Comparison of ENCODE assay signal across 8 mouse cellular contexts in genomic region chr5:33781964-33782344, GRCm38 (mm10). TPM values are rescaled to one million over a fixed set of nuclear protein-coding genes. Genes with fewer than 3 reads are reported as not detected.
DNase-seq lines count a peak whose midpoint lies in the region; ATAC-seq and TF ChIP-seq lines count a peak whose summit lies in the region.

No protein-coding gene starts in this region.

- peak overlapping the region; percentile 88 for H3K4me3 ChIP-seq in intestine, embryonic 14.5 days (ENCODE audit: low read depth, low read length)
- peak overlapping the region; percentile 87 for H3K4me3 ChIP-seq in midbrain, postnatal 0 days (ENCODE audit: low read depth, low read length)

- H3K9me3 ChIP-seq in intestine, embryonic 14.5 days (ENCODE audit: control insufficient read depth, low read length), result no peaks in the 10 kb centered on the region
- H3K9me3 ChIP-seq in midbrain, postnatal 0 days (ENCODE audit: low read length), result no peaks in the 10 kb centered on the region

- ATAC-seq in intestine, embryonic 14.5 days (replicated peaks; ENCODE audit: low FRiP score, low TSS enrichment, low read depth), result peak; percentile 14; the same call in 1 of the 2 replicates
- no peak for ATAC-seq in midbrain, postnatal 0 days (ENCODE audit: low FRiP score)

- peak overlapping the region; percentile 62; the same call in 1 of the 2 replicates for H3K27ac ChIP-seq in intestine, embryonic 14.5 days (ENCODE audit: low read depth)
- H3K27ac ChIP-seq in midbrain, postnatal 0 days (ENCODE audit: low read depth, low read length), result peak overlapping the region; percentile 84

- peak overlapping the region; percentile 79 for H3K9ac ChIP-seq in intestine, embryonic 14.5 days (ENCODE audit: low read length)
- peak overlapping the region; percentile 90 for H3K9ac ChIP-seq in midbrain, postnatal 0 days (replicated peaks; ENCODE audit: low read length, poor library complexity, severe bottlenecking)

- H3K4me1 ChIP-seq in intestine, embryonic 14.5 days (replicated peaks; ENCODE audit: control insufficient read depth, insufficient read depth, low read length), result peaks cover 7% of the 10 kb centered on the region
- H3K4me1 ChIP-seq in midbrain, postnatal 0 days (ENCODE audit: insufficient read depth, low read length), result 0 out of 2 replicates have a peak, but pooled peaks cover 5% of the 10 kb centered on the region

- H3K36me3 ChIP-seq in intestine, embryonic 14.5 days (ENCODE audit: control insufficient read depth, insufficient read depth, low read length), result peaks cover 11% of the 10 kb centered on the region
- H3K36me3 ChIP-seq in midbrain, postnatal 0 days (ENCODE audit: insufficient read depth, low read length), result peaks cover 10% of the 10 kb centered on the region

- H3K27me3 ChIP-seq in intestine, embryonic 14.5 days (replicated peaks; ENCODE audit: control insufficient read depth, insufficient read depth, low read length), result no peaks in the 10 kb centered on the region
- H3K27me3 ChIP-seq in midbrain, postnatal 0 days (ENCODE audit: insufficient read depth, low read length), result no peaks in the 10 kb centered on the region

- WGBS in intestine, embryonic 14.5 days, result 6% methylated on average over 11 of the region's 11 CpGs
- WGBS in midbrain, postnatal 0 days, result 5% methylated on average over 11 of the region's 11 CpGs

- H3K4me2 ChIP-seq in intestine, embryonic 14.5 days (ENCODE audit: low read length), result peak overlapping the region; percentile 74
- peak overlapping the region; percentile 84 for H3K4me2 ChIP-seq in midbrain, postnatal 0 days (ENCODE audit: low read depth, low read length, poor library complexity, severe bottlenecking)

- peak; percentile 41 for DNase-seq in cerebellum, adult 9-10 months
- no peak for DNase-seq in cerebellum, postnatal 10 days
- DNase-seq in spleen, postnatal 10 days (ENCODE audit: low spot score in 2 of 2), result peak; percentile 49 to 50
- no peak for DNase-seq in spleen, postnatal 36 days (ENCODE audit: low spot score in 2 of 2)
- DNase-seq in intestine, embryonic 14.5 days (ENCODE audit: low spot score), result no peak
- no peak for DNase-seq in midbrain, postnatal 0 days (ENCODE audit: low spot score)
- DNase-seq in right cerebral cortex, adult 18-20 months, result no peak
- no peak for DNase-seq in kidney, postnatal 36 days

- TF ChIP-seq CTCF in midbrain, postnatal 0 days (IDR thresholded peaks at IDR 0.05), result no peak

RNA-seq across cellular contexts. Expression of gene Letm1, which starts 0.7 kb away (rescaled TPM):
- polyA plus RNA-seq in intestine, embryonic 14.5 days (2014; fragmentation: Nextera tagmentation; extraction: Ambion mirVana), result 39.8 and 43.8 TPM in 2 replicates
- 44.1 and 61.7 TPM in 2 replicates for total RNA-seq in midbrain, postnatal 0 days (2014; rRNA removed)
- 78.2 and 83.4 TPM in 2 replicates for polyA plus RNA-seq in midbrain, postnatal 0 days (2015; fragmentation: Nextera tagmentation; extraction: Ambion mirVana)

RNA-seq across cellular contexts. Expression of gene Nsd2, which starts 38.6 kb away (rescaled TPM):
- 56.7 and 59.2 TPM in 2 replicates for polyA plus RNA-seq in intestine, embryonic 14.5 days (2014; fragmentation: Nextera tagmentation; extraction: Ambion mirVana)
- 108 and 121 TPM in 2 replicates for total RNA-seq in midbrain, postnatal 0 days (2014; rRNA removed)
- polyA plus RNA-seq in midbrain, postnatal 0 days (2015; fragmentation: Nextera tagmentation; extraction: Ambion mirVana), result 59.6 and 72.1 TPM in 2 replicates

Comparison
In these comparisons a context has a peak if more than half of its experiments do, and no peak if none do; other contexts are left out.
1. DNase-seq: peak in cerebellum, adult 9-10 months (single experiment) and spleen, postnatal 10 days (2 of 2); none in cerebellum, postnatal 10 days (0 of 2), spleen, postnatal 36 days (0 of 2), intestine, embryonic 14.5 days (single experiment), midbrain, postnatal 0 days (single experiment), right cerebral cortex, adult 18-20 months (single experiment) and kidney, postnatal 36 days (0 of 2).